Mouse (Mus musculus) erythroblast, embryonic 14.5 days (primary cell): ENCODE measurements around the gene Troap. TPM values are rescaled to one million over a fixed set of nuclear protein-coding genes. Genes with fewer than 3 reads are reported as not detected.
"Not testable (repeated sequence)": the region's sequence is repeated elsewhere in the genome, so short reads cannot be mapped to it uniquely, and the experiment has no call there.

Source experiments
- H3K27me3 ChIP-seq: 2 replicates; pipeline ENCODE4 v1.6.1; 2012; ENCODE audit warnings: inconsistent platforms; ENCODE audit not compliant: control insufficient read depth
- H3K36me3 ChIP-seq: 2 replicates; pipeline ENCODE4 v1.6.1; 2012; ENCODE audit warnings: mild to moderate bottlenecking, inconsistent platforms; ENCODE audit not compliant: control insufficient read depth
- H3K4me1 ChIP-seq: 2 replicates; pipeline ENCODE4 v1.6.1; 2012; ENCODE audit warnings: inconsistent platforms; ENCODE audit not compliant: control insufficient read depth
- H3K4me3 ChIP-seq: replicated peaks from 2 replicates; pipeline ENCODE3; 2012; ENCODE audit warnings: moderate library complexity, mild to moderate bottlenecking, inconsistent platforms
- H3K9me3 ChIP-seq: 2 replicates; pipeline ENCODE4 v1.6.1; 2012; ENCODE audit warnings: low read length, inconsistent platforms, mixed read lengths; ENCODE audit not compliant: control insufficient read depth
- GATA1 ChIP-seq: IDR thresholded peaks from 2 replicates; pipeline ENCODE4 v1.6.1; 2012; ENCODE audit warnings: low read length, inconsistent platforms, mixed read lengths
- TAL1 ChIP-seq: IDR thresholded peaks from 3 replicates; pipeline ENCODE4 v1.6.1; 2012; ENCODE audit warnings: low read length, inconsistent platforms, mixed read lengths
- polyA plus RNA-seq: library from polyadenylated mRNA; stranded (reverse); fragments of >175 nt; gene quantifications from 2 replicates; pipeline ENCODE4 v1.2.3, GENCODE M21; 2012

The Troap gene
- polyA plus RNA-seq, 1 experiment, result 17.1 TPM

DNA sequence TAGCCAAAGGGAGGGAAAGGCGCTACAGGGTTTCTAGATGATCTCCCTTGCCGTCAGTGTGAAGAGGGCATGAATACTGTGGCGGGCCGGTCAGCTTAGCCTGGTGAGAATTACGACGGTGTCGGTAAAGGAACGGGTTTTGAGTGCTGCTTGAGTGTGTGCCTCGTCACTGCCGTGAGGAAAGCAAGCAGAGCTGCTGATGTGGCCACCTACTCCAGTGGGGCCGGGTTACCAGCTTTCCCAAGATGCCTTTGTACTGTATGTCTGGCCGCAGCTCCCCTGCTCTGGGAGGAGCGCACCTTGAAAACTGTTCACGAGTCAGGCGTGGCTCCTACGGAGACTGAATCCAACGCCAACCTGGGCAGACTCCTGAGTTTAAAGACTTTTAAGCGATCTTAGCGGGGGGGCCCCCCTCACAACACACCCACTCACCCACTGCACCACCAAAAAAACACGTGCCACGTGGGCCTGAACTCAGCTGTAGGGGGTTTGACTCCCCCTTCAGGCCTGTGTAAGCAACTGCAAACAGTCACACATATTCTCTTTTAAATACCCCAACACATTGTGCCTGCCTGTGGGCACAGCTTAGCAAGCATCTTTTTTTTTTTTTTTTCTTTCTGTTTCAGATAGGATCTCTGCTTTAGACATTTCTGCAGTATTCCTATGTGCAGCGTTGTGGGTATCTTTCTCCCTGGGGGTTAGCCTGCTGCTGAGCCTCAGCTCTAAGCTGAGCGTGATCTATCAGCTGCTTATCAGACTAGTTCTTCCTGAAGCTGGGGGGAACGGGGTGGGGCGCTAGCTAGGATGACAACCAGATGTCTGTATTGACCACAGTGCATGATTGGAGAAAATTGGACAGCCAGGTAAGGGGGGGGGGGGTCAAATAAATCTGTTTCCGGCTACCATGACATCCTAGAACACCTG is 34.1 kb upstream of the Troap start:
- no peak for TF ChIP-seq TAL1
- TF ChIP-seq GATA1, result no peak
- Histone ChIP-seq H3K27me3 (peaks cover 7% of the 10 kb centered on the region), H3K4me3 (no peak overlapping the region), H3K36me3 (peaks cover 44% of the 10 kb centered on the region), H3K9me3 (no peaks in the 10 kb centered on the region), H3K4me1 (peaks cover 25% of the 10 kb centered on the region)

DNA sequence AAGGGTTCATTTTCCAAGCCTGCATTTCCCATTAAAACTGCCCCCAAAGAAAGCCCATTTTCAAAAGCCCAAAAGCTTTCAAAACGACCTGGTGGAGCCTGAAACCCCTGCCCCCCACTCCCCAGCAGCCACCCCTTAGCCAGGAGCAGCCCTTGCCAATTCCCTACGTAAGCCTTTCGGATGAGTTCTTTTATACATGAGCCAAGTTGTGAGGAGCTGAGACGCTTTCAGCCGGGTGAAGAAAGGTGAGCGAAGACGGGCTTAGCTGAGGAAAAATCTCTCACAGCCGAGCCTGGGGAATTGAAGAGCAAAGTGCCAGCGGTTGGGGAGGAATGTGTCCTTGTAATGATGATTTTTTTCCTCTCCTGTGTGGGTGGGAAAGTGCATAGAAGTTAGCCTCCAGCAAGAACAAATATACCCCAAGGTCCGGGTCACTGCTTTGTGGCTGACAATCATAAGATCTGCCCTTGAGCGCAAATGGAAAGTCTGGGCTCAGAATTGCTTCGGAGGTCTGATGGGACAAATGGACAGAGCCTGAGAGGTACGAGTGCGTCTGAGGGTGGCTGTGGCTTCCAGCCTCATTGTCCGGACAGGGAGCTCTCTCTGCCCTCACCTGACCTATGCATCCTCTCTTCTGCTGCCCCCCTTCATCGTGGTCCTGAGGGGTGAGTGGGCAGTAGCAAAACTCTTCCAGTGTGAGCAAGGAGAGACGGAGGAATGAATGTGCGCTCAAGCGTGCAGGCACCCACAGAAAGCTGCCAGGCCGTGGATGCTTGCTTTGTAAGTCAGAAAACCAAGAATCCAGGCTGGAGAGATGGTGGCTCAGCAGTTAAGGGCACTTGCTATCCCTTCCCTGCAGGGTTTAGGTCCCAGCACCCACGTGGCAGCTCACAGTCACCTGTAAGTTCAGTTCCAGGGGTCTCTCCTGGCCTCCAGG is 33.2 kb upstream of the Troap start:
- no peak for TF ChIP-seq GATA1
- no peak for TF ChIP-seq TAL1
- H3K4me3 ChIP-seq, result no peak overlapping the region
- H3K9me3 ChIP-seq, result no peaks in the 10 kb centered on the region
- peaks cover 7% of the 10 kb centered on the region for H3K27me3 ChIP-seq
- H3K36me3 ChIP-seq, result peaks cover 34% of the 10 kb centered on the region
- H3K4me1 ChIP-seq, result peaks cover 18% of the 10 kb centered on the region

DNA sequence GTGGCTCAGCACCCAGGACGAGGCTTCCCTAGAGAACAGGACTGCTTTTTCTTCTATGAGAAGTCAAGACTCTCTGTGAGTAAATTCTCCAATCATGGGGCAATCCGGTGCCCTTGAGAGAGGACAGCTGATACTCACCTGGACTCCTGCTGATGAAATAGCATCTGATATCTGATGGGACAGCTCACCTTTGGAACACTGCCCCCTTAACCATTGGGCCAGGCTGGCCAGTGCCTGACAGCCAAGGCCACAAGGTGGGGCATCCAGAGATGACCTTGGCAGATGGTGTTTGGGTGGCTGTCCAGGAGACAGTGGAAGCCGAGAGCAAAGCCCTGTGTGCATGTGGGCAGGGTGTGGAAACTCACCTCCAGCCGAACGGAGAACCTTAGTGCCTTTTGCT is 32.0 kb upstream of the Troap start:
- H3K36me3 ChIP-seq, result peaks cover 25% of the 10 kb centered on the region
- peaks cover 13% of the 10 kb centered on the region for H3K27me3 ChIP-seq
- no peak overlapping the region for H3K4me3 ChIP-seq
- no peak for TF ChIP-seq GATA1
- no peak for TF ChIP-seq TAL1
- H3K9me3 ChIP-seq, result no peaks in the 10 kb centered on the region
- peaks cover 13% of the 10 kb centered on the region for H3K4me1 ChIP-seq

DNA sequence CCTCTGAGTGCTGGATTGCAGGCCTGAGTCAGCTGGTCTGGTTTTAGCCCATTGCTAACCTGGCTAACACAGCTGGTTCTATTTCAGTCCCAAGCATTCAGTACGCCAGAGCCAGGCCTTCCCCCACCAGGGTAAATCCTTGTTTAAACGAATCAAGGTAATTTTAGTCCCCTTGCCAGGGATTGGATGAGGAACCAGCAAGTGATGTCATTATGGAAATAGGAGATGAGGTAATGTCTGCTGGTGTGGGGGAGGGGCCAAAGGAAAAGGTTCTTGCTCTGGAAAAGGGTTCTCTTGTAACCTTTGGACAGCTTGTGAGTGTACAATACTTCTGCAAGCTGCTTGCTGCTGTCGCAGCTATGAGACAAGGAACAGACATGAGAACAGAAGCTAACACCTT is 29.5 kb upstream of the Troap start:
- no peak overlapping the region for H3K4me3 ChIP-seq
- H3K27me3 ChIP-seq, result peaks cover 18% of the 10 kb centered on the region
- TF ChIP-seq TAL1 (no peak), GATA1 (no peak)
- no peaks in the 10 kb centered on the region for H3K9me3 ChIP-seq
- peaks cover 8% of the 10 kb centered on the region for H3K4me1 ChIP-seq
- peaks cover 3% of the 10 kb centered on the region for H3K36me3 ChIP-seq

DNA sequence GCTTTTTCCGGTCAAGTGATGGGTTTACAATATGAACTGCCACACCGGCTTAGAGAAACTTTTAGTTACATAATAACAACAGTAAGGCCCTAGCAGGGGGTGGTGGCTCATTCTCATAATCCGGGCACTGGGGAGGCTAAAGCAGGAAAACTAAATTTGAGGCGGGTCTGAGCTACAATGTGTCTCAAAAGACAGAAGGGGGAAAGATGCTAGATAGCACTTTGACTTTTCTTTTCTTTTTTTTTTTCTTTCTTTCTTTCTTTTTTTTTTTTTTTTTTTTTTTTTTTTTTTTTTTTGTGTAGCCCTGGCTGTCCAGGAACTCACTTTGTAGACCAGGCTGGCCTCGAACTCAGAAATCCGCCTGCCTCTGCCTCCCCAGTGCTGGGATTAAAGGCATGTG is 28.6 kb upstream of the Troap start:
- H3K36me3 ChIP-seq, H3K4me3 ChIP-seq, H3K9me3 ChIP-seq, H3K4me1 ChIP-seq: not testable (repeated sequence)
- peaks cover 27% of the 10 kb centered on the region for H3K27me3 ChIP-seq

DNA sequence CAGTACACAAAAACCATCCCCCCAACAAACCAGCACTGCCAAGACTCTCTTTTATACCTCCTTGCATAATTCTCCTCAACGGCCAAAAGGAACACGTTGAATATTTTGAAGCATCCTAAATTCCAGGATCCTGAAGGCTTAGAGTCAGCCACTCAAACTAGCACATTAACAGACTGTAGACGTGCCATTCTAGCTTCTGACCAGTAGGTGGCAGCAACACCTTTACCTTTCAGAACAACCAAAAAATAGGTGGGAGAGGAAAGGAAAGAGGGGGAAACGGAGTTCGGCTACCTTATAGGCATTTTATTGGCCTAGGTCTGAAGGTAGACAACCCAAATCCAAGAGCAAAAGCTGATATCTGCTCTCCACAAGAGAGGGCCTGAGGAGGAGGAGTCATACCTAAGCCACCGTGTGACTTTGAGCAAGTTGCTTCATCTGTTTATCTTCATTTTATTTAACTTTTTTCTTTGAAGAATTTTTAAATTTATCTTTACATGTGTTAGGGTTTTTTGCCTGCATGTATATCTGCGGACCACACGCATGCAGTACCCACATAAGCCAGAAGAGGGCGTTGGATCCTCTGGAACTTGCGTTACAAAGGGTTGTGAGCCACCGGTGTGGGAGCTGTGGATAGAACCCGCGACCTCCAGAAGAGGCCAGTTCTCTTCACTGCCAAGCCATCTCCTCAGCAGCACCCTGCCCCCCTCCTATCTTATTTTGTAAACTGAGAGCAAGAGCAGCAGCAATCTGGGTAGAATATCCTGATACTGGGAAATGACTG is 24.7 kb upstream of the Troap start:
- TF ChIP-seq GATA1, result no peak
- TF ChIP-seq TAL1, result no peak

DNA sequence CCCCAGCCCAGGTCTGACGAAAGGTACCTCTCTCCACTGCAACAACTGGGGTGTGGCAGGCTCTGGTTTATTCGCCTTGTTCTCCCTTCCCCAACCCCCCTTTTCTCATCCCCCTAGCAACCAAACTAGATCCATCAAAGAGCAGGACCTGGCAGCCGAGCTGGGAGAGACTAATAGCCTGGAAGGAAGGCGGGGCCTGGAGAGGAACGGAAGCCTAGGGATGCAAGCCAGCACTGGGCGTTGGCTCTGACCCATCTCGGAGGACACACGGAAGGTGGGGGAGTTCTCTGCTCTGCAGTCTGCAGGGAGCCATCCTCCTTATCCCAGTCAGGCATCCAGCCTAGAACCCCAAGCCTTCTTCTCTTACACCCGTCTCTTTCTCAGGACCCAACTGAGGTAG is 21.0 kb upstream of the Troap start:
- Histone ChIP-seq H3K4me1 (peaks cover 15% of the 10 kb centered on the region), H3K4me3 (no peak overlapping the region), H3K9me3 (peaks cover 7% of the 10 kb centered on the region; the same call in 1 of the 2 replicates), H3K27me3 (peaks cover 82% of the 10 kb centered on the region), H3K36me3 (no peaks in the 10 kb centered on the region)
- TF ChIP-seq TAL1 (no peak), GATA1 (no peak)

More for the DNA sequence above, 24.7 kb upstream of the Troap start:
- H3K4me3 ChIP-seq, result no peak overlapping the region
- no peaks in the 10 kb centered on the region for H3K36me3 ChIP-seq
- H3K9me3 ChIP-seq, result no peaks in the 10 kb centered on the region
- peaks cover 56% of the 10 kb centered on the region for H3K27me3 ChIP-seq
- no peaks in the 10 kb centered on the region for H3K4me1 ChIP-seq

DNA sequence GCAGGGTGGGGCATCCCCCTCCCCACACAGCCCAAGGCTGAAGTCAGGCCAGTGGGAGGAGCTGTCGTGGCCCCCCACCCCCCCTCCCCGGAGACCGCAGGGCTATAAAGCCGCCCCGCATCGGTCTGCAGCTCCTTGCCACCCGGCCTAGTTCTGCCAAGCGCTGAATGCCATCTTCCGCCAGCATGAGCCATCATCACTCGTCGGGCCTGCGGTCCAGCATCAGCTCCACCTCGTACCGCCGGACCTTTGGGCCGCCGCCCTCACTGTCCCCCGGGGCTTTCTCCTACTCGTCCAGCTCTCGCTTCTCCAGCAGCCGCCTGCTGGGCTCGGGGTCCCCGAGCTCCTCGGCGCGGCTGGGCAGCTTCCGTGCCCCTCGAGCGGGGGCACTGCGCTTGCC is 19.3 kb upstream of the Troap start, which contains the start of gene Prph:
Prph (plus strand) TSS at position 135 of the 400 bp plus-strand sequence.
- Histone ChIP-seq H3K36me3 (no peaks in the 10 kb centered on the region), H3K4me3 (no peak within 1 kb of the TSS), H3K27me3 (peaks cover 97% of the 10 kb centered on the region), H3K9me3 (peaks cover 7% of the 10 kb centered on the region; the same call in 1 of the 2 replicates), H3K4me1 (peaks cover 15% of the 10 kb centered on the region)
- no peak for TF ChIP-seq GATA1
